Mouse (Mus musculus): ENCODE data around the gene Slc35e2.
"Not testable (repeated sequence)": the region's sequence is repeated elsewhere in the genome, so short reads cannot be mapped to it uniquely, and the experiment has no call there.

Gene Slc35e2

GRCm38 (mm10) chr4:155669598-155670075, 68.4 kb downstream of the Slc35e2 start:
- no peak for DNase-seq (ENCODE audit: low spot score in 2 of 2)

- not testable (repeated sequence) for DNase-seq (ENCODE audit: low spot score in 2 of 2)
These were observed 69.0 kb downstream of the Slc35e2 start for GRCm38 (mm10) chr4:155670236-155670635.

- DNase-seq (ENCODE audit: low spot score in 2 of 2): no peak
These were observed 70.9 kb downstream of the Slc35e2 start for GRCm38 (mm10) chr4:155672082-155672481.

All from heart, adult 9 months (tissue).